Mouse (Mus musculus) CD8-positive naive resting alpha-beta T cell, adult 2 months (primary cell): ENCODE data around the gene Ina.
A peak's percentile ranks its signal among the peaks of the same experiment; 100 is the strongest.
"Not testable (repeated sequence)": the region's sequence is repeated elsewhere in the genome, so short reads cannot be mapped to it uniquely, and the experiment has no call there.

Experiments used
- DNase-seq, 2 experiments: peaks; one replicate each; pipeline ENCODE4 v3.0.0; 2022; ENCODE audit warnings: low read depth in 2 of 2, low spot score in 2 of 2

The Ina gene

DNA sequence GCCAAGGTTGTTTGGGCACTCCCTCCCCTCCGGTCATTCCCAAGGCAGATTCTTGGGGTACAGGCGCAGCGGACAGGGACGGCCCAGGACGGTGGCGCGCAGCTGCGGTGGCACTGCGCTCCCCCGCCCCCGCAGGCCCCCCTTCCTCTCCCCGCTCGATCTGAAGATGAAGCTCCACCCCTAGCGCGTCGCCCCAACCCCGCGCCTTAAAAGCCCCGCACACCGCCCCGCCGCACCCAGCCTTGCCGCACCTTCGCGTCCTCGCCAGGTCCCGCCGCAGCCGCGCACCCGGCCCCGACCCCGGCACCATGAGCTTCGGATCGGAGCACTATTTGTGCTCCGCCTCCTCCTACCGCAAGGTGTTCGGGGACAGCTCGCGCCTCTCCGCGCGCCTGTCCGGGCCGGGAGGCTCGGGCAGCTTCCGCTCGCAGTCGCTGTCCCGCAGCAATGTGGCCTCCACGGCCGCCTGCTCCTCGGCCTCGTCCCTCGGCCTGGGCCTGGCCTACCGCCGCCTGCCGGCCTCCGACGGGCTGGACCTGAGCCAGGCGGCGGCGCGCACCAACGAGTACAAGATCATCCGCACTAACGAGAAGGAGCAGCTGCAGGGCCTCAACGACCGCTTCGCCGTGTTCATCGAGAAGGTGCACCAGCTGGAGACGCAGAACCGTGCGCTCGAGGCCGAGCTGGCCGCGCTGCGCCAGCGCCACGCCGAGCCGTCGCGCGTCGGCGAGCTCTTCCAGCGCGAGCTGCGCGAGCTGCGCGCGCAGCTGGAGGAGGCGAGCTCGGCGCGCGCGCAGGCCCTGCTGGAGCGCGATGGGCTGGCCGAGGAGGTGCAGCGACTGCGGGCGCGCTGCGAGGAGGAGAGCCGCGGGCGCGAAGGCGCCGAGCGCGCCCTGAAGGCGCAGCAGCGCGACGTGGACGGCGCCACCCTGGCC is at the start of gene Ina, which contains the start of gene Nt5c2:
Ina (plus strand) TSS at position 252 of the 935 bp plus-strand sequence.
Nt5c2 (minus strand) TSS at position 707 of the 935 bp plus-strand sequence.
- DNase-seq = no peak

DNA sequence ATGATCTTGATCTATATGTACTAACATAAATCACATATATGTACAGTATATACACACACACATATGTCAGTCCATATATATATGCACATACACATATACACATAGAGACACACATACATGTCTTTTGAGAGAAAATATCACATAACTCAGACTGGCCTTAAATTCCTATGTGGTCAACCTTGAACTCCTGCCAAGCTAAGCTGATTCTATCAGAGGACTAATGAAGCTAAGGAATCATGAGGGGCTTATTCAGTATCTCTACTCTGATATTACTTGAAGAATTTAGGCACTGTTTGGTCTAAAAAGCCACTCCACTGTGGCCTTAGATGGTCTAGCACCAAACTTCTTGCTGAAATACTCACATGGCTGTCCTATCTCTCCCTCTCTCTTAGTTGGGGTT is 49.0 kb upstream of the Ina start:
- no peak for DNase-seq

DNA sequence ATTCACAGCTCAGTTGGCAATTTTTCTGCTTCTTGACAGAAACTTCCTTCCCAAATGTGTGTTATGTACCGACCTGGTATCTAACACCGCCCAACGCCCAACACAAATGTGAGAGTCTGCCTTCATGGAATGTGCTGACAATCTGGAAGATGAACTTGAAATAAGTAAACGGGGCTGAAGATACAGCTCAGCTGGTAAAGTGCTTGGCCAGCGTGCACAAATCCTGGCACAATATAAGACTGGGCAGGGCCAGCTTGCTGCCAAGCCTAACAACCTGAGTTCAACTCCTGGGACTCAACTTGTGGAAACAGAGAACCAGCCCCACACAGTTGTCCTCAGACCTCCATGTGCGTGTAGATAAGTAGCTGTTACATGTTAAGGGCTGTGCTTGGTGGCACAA is 48.2 kb upstream of the Ina start:
- no peak for DNase-seq

DNA sequence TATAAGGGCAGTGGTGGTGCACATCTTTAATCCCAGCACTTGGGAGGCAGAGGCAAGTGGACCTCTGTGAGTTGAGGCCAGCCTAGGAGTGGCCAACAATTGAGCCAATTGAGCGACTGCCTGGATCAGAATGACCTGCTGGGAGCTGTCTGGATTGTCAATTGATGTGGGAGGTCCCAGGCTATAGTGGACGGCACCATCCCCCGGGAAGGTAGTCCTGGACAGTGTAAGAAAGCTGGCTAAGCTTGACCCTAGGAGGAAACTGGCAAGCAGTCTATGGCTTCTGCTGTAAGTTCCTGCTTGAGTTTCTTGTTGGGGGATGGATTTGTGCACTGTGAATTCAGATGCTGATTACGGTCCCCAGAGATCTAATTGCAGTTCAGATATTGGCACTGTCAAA is 46.6 kb upstream of the Ina start:
- no peak for DNase-seq

DNA sequence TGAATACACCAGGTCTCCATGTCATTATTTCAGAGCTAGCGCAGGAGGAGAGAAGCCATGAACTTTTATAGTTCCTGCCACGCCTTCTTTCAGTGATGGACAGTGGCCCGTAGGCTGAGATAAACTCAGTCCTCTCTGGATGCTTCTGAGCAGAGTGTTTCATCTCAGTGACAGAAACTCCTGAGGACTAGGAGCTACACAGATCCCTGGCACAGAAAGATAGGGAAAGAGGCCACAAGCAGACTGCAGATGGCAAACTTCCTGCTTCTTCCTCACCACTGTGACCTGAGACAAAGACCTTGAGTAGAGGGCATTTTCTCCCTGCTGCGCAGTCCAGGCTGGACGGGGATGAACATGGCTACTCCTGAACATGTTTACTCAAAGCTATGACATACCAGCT is 45.7 kb upstream of the Ina start:
- DNase-seq = no peak

DNA sequence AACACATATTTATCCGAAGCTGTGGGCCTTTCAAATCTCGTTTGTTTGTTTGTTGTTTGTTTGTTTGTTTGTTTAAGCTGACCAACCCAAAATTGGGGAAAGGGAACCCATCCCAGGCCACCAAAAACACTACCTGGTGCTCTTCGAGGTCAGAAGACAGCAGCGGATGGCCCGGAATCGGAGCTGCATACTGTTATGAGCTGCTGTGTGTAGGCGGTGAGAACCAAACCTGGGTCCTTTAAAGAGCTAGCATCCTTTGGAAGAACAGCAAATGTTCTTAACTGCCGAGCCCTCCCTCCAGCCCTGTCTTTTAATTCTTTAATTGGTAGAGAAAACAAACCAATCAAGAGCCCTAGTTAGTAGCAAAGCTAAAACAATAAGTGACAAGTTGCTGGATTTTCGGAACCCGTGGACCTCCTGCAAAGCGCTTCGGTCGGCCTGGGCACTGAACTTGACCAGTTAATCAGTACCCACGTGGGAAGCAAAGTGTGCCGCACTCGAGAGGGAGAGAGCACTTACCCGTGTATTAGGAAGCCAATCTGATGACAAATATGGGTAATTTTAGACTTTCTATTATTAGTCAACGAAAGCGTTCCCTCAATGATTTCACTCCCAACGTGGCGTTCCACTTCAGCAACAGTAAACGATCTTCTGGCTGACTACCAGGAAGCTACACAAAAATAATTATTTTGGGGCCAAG is 45.1 kb upstream of the Ina start:
- no peak for DNase-seq

DNA sequence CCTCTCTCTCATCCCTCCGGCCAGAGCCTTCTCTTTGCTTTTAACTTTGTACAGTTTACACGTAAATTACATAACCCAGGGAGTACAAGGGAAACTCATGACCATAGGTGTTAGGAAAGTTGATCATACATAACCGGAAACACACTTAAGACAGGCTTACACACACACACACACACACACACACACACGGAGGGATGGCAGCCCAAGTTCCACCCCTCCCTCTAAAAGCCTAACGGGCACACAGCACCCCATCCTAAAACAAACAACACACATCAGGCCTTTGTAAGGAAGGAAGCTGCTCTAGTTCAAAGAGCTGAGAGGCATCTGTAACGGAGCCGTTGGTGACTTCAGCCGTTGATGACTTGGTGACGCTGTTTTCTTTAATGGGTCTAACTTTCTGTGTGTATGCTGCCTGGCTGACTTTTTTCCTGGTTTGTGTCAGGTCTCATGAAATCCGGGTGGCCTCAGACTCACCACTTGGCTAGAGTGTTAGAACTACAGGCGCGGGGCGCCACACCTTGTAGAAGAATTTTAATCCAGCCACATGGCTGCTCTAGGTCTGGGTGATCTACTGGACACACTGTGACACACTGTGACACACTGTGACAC is 44.3 kb upstream of the Ina start:
- DNase-seq = peak; percentile 21 to 32

DNA sequence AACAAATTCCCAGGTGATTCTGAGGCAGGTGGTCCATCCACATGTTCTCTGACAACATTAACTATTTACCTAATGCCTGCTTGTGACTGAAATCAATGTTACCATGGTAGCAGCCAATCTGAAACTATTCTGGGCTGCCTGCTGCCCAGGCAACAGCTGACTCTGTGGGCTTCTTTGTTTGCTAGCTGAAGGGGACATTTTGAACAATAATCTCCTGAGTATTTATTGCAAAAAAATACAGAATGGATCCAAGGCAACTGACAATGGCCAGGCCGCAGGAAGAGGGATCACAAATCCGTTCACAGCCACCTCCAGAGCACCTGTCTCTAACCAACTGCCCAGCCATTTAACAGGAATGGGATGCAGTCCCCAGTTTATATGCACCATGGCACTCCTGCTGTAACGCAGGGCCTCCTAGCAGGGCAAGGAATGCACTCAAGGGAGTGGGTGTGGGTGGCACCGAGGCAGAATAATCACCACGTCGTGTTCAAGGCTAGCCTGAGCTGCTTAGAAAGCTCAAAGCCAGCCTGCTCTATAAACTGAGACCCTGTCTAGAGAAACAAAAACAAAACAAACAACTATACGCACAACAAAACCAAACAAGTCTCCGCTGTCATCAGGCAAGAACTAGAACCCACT is 43.3 kb upstream of the Ina start:
- DNase-seq = no peak

DNA sequence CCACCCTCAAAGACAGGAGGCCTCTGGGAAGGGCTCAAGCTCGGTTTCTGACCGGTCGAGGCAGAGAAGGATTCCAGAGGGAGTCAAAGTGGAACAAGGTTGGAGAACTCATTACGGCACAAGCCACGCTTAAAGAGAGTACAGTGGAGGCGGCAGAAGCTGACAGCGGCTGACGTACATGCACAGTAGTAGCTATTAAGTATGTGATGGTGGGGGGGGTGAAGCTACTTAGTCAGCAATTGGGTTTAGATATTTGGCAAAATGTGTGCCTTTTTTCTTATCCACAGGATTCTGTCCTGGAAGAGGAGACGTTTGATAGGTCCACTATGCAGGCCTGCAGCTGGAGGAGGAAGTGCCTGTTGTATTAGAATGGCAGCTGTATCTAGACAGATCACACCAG is 42.8 kb upstream of the Ina start:
- DNase-seq = no peak

DNA sequence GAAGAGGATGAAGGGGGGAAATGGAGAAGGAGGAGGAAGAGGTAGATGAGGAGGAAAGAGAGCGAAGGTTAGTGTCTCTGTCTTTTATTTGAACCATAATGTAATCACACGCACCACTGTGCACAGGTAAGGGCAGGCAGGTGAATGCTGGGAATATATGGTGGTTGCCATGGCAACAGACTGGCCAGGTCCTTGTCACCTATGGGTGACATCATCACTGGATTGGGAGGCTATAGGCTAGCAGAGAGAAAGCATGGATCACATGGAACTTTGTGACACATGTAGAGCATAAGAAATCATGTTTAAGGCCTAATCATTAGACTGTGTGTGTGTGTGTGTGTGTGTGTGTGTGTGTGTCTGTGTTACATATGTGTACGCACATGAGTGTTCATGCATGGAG is 42.3 kb upstream of the Ina start:
- no peak for DNase-seq

DNA sequence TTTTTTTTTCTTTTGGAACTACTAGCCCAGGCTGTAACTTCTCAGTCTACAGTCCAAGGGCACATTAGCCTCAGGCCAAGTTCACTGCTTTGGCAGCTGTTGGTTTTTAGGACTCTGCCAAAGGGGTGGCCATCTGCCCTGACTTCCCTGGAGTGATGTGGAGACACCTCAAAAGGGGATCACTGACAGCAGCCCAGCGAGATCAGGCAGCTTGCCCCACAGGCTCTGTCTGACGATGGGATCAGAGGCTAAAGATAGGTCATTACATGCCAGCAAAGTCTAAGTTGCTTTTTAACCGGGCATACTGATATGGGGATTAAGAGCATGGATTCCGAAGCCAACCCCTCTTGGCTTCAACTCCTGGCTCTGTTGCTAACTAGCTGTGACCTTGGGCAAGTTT is 38.9 kb upstream of the Ina start:
- DNase-seq = no peak

DNA sequence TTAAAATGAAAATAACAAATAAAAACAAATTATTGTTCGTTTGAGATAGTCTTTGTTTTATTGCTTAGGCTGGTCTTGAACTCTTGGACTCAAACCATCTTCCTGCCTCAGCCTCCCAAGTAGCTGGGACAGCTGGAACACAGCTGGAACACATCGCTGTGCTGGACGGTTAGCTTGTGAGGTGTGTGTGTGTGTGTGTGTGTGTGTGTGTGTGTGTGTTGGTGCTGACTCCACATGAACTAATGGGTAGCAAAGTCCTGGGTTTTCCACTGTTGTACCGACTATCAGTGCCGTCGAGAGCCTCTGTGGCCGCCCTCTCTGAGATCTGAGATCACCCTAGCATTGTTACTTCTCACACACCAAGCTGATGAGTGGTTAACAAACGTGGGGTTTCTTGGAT is 38.5 kb upstream of the Ina start:
- DNase-seq = no peak

DNA sequence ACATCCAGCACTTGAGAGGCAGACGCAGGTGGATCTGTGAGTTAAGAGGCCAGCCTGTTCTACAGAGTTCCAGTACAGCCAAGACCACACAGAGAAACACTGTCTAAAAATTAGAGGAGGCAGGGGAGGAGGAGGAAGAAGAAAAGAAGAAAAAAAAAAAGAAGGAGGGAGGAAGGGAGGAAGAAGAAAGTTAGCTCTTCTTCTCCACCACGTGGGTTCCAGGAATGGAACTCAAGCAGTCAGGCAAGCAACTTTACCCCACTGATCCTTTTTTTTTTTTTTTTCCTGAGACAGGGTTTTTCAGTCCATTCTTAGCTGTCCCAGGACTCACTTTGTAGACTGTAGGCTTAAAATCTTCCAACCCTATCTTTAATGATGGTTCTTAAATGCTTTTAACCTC is 37.8 kb upstream of the Ina start:
- no peak for DNase-seq

DNA sequence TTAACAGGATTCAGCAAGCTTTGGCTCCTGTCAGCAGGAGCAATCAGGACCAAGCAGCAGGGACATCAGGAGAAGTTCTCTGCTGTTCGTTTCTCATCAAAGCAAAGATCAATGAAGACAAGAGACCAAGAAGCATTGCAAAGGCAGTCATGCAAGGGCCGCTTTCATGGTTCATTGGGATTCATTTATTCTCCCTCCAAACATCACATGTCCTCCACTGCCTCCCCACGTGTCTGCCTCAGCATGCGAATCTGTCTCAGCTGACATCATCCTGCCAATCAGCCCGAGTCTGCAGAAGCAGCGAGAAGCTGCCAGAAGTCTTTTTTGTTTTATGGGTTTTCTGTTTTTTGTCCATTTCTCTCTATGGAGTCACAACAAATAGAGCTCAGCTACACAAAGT is 37.0 kb upstream of the Ina start:
- no peak for DNase-seq

DNA sequence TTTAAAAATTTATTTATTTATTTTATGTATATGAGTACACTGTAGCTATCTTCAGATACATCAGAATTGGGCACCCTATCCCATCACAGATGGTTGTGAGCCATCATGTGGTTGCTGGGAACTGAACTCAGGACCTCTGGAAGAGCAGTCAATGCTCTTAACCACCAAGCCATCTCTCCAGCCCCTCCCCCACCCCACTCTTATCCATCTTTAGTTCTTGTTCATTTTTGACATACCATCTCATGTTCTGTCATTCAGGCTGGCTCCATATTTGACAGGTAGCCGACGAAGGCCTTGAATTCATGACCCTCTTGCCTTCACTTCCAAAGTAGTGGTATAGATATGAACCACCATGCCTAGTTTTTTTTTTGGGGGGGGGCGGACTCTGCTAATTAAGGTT is 36.4 kb upstream of the Ina start:
- not testable (repeated sequence) for DNase-seq

DNA sequence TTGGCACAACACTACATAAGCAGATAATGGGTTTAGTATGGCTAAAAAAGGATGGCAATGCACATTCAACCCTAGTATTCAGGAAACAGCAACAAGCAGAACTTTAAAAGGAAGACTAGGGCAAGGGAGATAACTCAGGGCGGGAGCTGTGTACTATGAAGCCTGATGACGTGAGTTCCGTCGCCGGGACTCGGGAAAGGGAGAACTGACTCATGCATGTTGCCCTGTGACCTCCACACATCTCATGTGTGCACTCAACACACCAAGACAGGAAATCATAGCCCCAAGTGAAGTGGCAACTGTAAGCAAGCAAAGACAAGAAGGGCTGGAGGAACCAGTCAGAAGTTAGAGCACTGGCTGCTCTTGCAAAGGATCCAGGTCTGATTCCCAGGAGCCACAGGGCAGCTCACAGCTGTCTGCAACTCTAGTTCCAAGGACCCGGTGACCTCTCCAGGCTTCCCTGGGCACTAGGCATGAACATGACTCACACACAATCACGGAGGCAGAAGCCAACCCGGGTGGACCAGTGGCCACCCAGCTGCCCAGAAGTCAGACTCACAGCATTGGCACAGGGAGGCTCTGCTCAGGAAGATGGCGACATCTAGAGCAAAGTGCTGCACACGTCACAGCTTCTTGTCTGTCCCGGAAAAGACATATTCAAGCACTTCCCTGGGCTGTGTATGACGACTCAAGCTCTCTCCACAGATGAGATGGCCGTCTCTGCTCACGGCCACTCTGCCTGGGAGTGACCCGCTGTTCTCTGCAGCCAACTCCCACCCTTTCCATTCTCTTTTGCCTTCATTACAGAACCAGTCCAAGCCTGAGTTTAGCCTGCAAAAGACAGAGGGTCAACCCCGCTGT is 35.3 kb upstream of the Ina start:
- no peak for DNase-seq

DNA sequence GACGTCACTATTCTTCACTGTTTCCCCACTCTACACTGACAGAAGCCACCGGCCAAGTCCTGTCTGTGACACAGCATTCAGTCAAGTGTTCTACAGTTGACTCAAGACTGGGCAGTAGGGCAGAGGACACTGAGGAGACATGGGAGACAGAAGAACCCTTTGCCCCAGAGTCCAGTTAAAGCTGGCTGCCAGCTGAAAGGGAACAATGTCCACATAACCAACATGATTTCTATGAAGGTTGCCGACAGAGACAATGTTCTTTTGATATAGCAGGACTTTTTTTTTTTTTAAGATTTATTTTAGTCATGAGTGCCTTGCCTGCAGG is 34.8 kb upstream of the Ina start:
- DNase-seq = no peak

DNA sequence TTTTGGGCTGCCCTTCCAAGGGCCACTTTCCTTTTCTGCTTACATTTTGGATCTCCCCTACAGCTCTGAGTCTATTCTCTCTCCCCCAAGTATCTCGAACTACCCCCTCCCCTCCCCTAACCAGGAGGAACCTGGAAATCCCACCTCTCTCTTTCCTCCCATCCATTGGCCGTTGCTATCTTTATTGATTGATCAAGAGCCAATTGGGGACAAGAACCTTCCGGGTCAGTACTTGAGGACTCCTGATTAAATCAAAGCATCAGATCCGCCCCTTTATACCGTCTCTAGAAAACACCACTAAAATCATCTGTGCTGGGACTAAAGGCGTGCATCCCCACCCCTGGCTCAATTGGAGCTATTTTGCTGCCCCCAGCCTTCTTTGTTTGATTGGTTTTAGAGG is 33.0 kb upstream of the Ina start:
- DNase-seq = no peak

DNA sequence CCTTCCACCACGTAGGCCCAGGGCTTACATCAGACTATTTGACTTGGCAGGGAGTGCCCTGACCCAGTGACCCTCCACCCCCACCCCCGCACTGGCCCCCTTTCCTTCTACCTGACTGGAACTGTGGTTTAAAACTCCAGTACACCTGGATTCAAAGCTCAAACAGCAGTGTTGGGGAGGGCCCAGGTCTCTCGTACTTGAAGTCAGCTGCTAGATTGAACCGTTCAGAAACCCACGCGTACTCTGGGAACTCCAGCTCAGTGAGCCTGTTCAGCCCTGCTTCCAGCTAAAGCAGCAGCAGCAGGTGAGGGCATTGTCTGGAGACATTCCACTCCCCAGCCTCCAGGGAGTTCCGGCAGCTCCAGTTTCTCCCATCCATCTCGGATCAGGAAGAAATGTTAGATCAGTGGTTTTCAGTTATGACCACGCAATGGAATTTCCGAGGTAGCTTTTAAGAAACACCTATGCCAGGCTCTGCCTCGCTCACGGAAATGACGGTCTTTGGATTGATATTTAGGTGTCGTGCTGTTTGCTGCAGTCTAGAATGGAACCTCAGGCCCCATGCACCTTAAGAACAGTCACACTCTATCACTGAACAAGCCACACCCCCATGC is 31.0 kb upstream of the Ina start:
- DNase-seq = no peak

DNA sequence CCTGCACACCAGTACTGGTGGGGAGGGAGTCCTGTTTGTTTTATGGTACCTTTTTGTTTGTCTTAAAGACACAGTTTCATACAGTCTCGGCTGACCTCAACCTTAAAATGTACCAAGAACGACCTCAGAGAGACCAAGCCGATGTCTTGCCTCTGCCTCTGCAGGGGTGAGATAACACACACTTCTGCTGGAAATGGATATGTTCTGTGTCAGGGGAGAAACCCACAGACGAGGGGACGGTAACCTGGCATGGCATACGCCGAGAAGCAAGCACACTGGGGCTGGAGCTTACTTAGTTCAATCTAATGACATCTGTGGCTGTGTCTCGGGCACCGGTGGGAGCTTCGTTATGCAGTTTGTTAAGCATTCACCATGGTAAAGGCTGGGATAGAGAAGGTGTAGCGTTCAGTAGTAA is 30.5 kb upstream of the Ina start:
- no peak for DNase-seq
